18 mouse cellular contexts compared by ENCODE assay signal in genomic region chr11:75660081-75660590, GRCm38 (mm10). TPM values are rescaled to one million over a fixed set of nuclear protein-coding genes. Genes with fewer than 3 reads are reported as not detected.
DNase-seq lines count a peak whose midpoint lies in the region; ATAC-seq and TF ChIP-seq lines count a peak whose summit lies in the region.
"Had no signal": no experiment of that assay in that cellular context is flagged by ENCODE, and none has a peak within 500 bp of the region (broad histone marks: within the 10 kb centered on the region; RNA-seq: fewer than 3 reads in every experiment).

No protein-coding gene starts in this region.

- H3K9ac ChIP-seq in liver, adult 2 months (ENCODE audit: low read depth, low read length): no peak overlapping the region
- H3K9ac ChIP-seq in liver, postnatal 0 days (replicated peaks): no peak overlapping the region
- H3K9ac ChIP-seq in hindbrain, embryonic 13.5 days: no peak overlapping the region
- H3K9ac ChIP-seq: hindbrain, embryonic 14.5 days; intestine, embryonic 15.5 days had no signal

- H3K9me3 ChIP-seq in liver, postnatal 0 days (ENCODE audit: low read length): no peaks in the 10 kb centered on the region
- no peaks in the 10 kb centered on the region for H3K9me3 ChIP-seq in hindbrain, embryonic 13.5 days
- H3K9me3 ChIP-seq: embryonic facial prominence, embryonic 10.5 days; heart, embryonic 10.5 days; intestine, embryonic 15.5 days had no signal

- H3K4me2 ChIP-seq in liver, postnatal 0 days (ENCODE audit: low read depth, low read length): no peak overlapping the region
- no peak overlapping the region for H3K4me2 ChIP-seq in hindbrain, embryonic 13.5 days
- H3K4me2 ChIP-seq: hindbrain, embryonic 14.5 days; intestine, embryonic 15.5 days had no signal

- H3K4me3 ChIP-seq in liver, adult 2 months (ENCODE audit: insufficient read depth, low read depth, low read length): no peak overlapping the region
- no peak overlapping the region for H3K4me3 ChIP-seq in liver, postnatal 0 days (ENCODE audit: low read depth, low read length)
- no peak overlapping the region for H3K4me3 ChIP-seq in hindbrain, embryonic 13.5 days
- H3K4me3 ChIP-seq: embryonic facial prominence, embryonic 10.5 days; gastrocnemius, adult 2 months; heart, embryonic 10.5 days; intestine, embryonic 15.5 days had no signal

- no peak for ATAC-seq in liver, postnatal 0 days
- ATAC-seq in hindbrain, embryonic 13.5 days (ENCODE audit: low FRiP score): no peak
- ATAC-seq: activated CD4-positive, CD25-positive, alpha-beta regulatory T cell, adult 4 months; forebrain, embryonic 14.5 days; intestine, embryonic 15.5 days; Patski had no signal

- peaks cover 6% of the 10 kb centered on the region; the same call in 1 of the 2 replicates for H3K36me3 ChIP-seq in liver, adult 2 months (ENCODE audit: control insufficient read depth, insufficient read depth, low read length)
- peaks cover 59% of the 10 kb centered on the region for H3K36me3 ChIP-seq in liver, postnatal 0 days (replicated peaks; ENCODE audit: insufficient read depth, low read length)
- peaks cover 19% of the 10 kb centered on the region for H3K36me3 ChIP-seq in hindbrain, embryonic 13.5 days

- peaks cover 9% of the 10 kb centered on the region for H3K79me2 ChIP-seq in liver, adult 2 months (ENCODE audit: control insufficient read depth, insufficient read depth, low read length)

- no peak for TF ChIP-seq EP300 in liver, postnatal 0 days (IDR thresholded peaks at IDR 0.05; ENCODE audit: low read depth)

- 60% methylated on average over 12 of the region's 12 CpGs for WGBS in liver, adult 2 months
- 87% methylated on average over 12 of the region's 12 CpGs for WGBS in liver, postnatal 0 days (ENCODE audit: insufficient replicate concordance)
- WGBS in hindbrain, embryonic 13.5 days: 95% methylated on average over 12 of the region's 12 CpGs

- TF ChIP-seq CTCF in liver, adult 2 months (IDR thresholded peaks at IDR 0.05; ENCODE audit: low read depth, low read length): no peak
- no peak for TF ChIP-seq CTCF in liver, postnatal 0 days (IDR thresholded peaks at IDR 0.05; ENCODE audit: low read depth)

- no peaks in the 10 kb centered on the region for H3K27me3 ChIP-seq in liver, adult 2 months (ENCODE audit: control insufficient read depth, insufficient read depth, low read length)
- H3K27me3 ChIP-seq in liver, postnatal 0 days (ENCODE audit: insufficient read depth, low read length): no peaks in the 10 kb centered on the region
- H3K27me3 ChIP-seq in hindbrain, embryonic 13.5 days: peaks cover 27% of the 10 kb centered on the region
- H3K27me3 ChIP-seq: intestine, embryonic 15.5 days; Patski had no signal

- no peak for TF ChIP-seq POLR2A in liver, adult 2 months (IDR thresholded peaks at IDR 0.05; ENCODE audit: extremely low read depth, insufficient read depth, low read length)

- no peak overlapping the region for H3K27ac ChIP-seq in liver, adult 2 months (replicated peaks; ENCODE audit: insufficient read depth, low read depth, low read length)
- no peak overlapping the region for H3K27ac ChIP-seq in liver, postnatal 0 days (ENCODE audit: low read depth)
- no peak overlapping the region for H3K27ac ChIP-seq in hindbrain, embryonic 13.5 days
- H3K27ac ChIP-seq: embryonic facial prominence, embryonic 10.5 days; gastrocnemius, adult 2 months; heart, embryonic 10.5 days; hindbrain, embryonic 14.5 days; intestine, embryonic 15.5 days had no signal

- DNase-seq in adrenal gland, adult 2 months: peak; percentile 68
- no peak for DNase-seq in adrenal gland, postnatal 4 days (ENCODE audit: low spot score in 2 of 2)
- DNase-seq in liver, adult 2 months (ENCODE audit: extremely low read depth, low read depth, low spot score): peak; percentile 70
- no peak for DNase-seq in liver, postnatal 0 days
- peak; percentile 74 for DNase-seq in adrenal gland, postnatal 14 days
- DNase-seq in layer of hippocampus, adult 8-10 months (ENCODE audit: low spot score in 2 of 2): no peak
- DNase-seq: gastrocnemius, adult 2 months; gastrocnemius, postnatal 25 days; heart, postnatal 36 days; kidney, adult 18-20 months had no signal

- H3K4me1 ChIP-seq in liver, adult 2 months (ENCODE audit: control insufficient read depth, insufficient read depth, low read length): peaks cover 27% of the 10 kb centered on the region
- H3K4me1 ChIP-seq in liver, postnatal 0 days (ENCODE audit: insufficient read depth): peaks cover 33% of the 10 kb centered on the region
- H3K4me1 ChIP-seq in hindbrain, embryonic 13.5 days (replicated peaks): peaks cover 14% of the 10 kb centered on the region

RNA-seq across cellular contexts. Expression of gene Myo1c, which starts 9.8 kb away (rescaled TPM):
- total RNA-seq in adrenal gland, adult 2 months (2021): 100 to 1,000 TPM; 136 to 174 TPM
- polyA plus RNA-seq in adrenal gland, adult 2 months (2012; rRNA removed): 74.7 and 101 TPM in 2 replicates
- 100 to 1,000 TPM; 122 to 132 TPM for total RNA-seq in adrenal gland, postnatal 4 days (2021)
- total RNA-seq in liver, adult 2 months (2014; rRNA removed): 15.6 and 17.9 TPM in 2 replicates
- 17.0 and 21.5 TPM in 2 replicates for polyA plus RNA-seq in liver, adult 2 months (2012; rRNA removed)
- polyA plus RNA-seq in liver, postnatal 0 days (2015; fragmentation: Nextera tagmentation; extraction: Ambion mirVana): 19.4 and 22.4 TPM in 2 replicates
- 148 and 155 TPM in 2 replicates for total RNA-seq in adrenal gland, postnatal 14 days (2021)
- 10 to 100 TPM; 17.0 to 24.3 (median 20.5) TPM for total RNA-seq in layer of hippocampus, adult 8-10 months (2022)
- 8.8 and 9.6 TPM in 2 replicates for polyA plus RNA-seq in hindbrain, embryonic 13.5 days (2015; fragmentation: Nextera tagmentation; extraction: Ambion mirVana)

RNA-seq across cellular contexts. Expression of gene Crk, which starts 18.9 kb away (rescaled TPM):
- total RNA-seq in adrenal gland, adult 2 months (2021): 100 to 1,000 TPM; 105 to 110 TPM
- polyA plus RNA-seq in adrenal gland, adult 2 months (2012; rRNA removed): 201 and 233 TPM in 2 replicates
- 100 to 1,000 TPM; 106 to 108 TPM for total RNA-seq in adrenal gland, postnatal 4 days (2021)
- total RNA-seq in liver, adult 2 months (2014; rRNA removed): 50.5 and 51.1 TPM in 2 replicates
- 47.7 and 57.5 TPM in 2 replicates for polyA plus RNA-seq in liver, adult 2 months (2012; rRNA removed)
- 35.0 and 36.0 TPM in 2 replicates for polyA plus RNA-seq in liver, postnatal 0 days (2015; fragmentation: Nextera tagmentation; extraction: Ambion mirVana)
- 100 and 101 TPM in 2 replicates for total RNA-seq in adrenal gland, postnatal 14 days (2021)
- 100 to 1,000 TPM; 111 to 128 (median 120) TPM for total RNA-seq in layer of hippocampus, adult 8-10 months (2022)
- polyA plus RNA-seq in hindbrain, embryonic 13.5 days (2015; fragmentation: Nextera tagmentation; extraction: Ambion mirVana): 120 TPM in 2 replicates

RNA-seq across cellular contexts. Expression of gene Inpp5k, which starts 29.3 kb away (rescaled TPM):
- 10 to 100 TPM; 32.9 to 42.3 TPM for total RNA-seq in adrenal gland, adult 2 months (2021)
- polyA plus RNA-seq in adrenal gland, adult 2 months (2012; rRNA removed): 38.0 and 50.0 TPM in 2 replicates
- 10 to 100 TPM; 59.8 to 64.4 TPM for total RNA-seq in adrenal gland, postnatal 4 days (2021)
- total RNA-seq in liver, adult 2 months (2014; rRNA removed): 12.3 and 13.4 TPM in 2 replicates
- 12.2 and 17.2 TPM in 2 replicates for polyA plus RNA-seq in liver, adult 2 months (2012; rRNA removed)
- 16.7 TPM in 2 replicates for polyA plus RNA-seq in liver, postnatal 0 days (2015; fragmentation: Nextera tagmentation; extraction: Ambion mirVana)
- 32.3 and 41.8 TPM in 2 replicates for total RNA-seq in adrenal gland, postnatal 14 days (2021)
- total RNA-seq in layer of hippocampus, adult 8-10 months (2022): 10 to 100 TPM; 45.1 to 54.5 (median 50.2) TPM
- polyA plus RNA-seq in hindbrain, embryonic 13.5 days (2015; fragmentation: Nextera tagmentation; extraction: Ambion mirVana): 38.8 and 41.2 TPM in 2 replicates

Comparison
In these comparisons a context has a peak if more than half of its experiments do, and no peak if none do; other contexts are left out.
1. DNase-seq: peak in adrenal gland, adult 2 months (single experiment), liver, adult 2 months (single experiment) and adrenal gland, postnatal 14 days (single experiment); none in adrenal gland, postnatal 4 days (0 of 2), liver, postnatal 0 days (single experiment) and layer of hippocampus, adult 8-10 months (0 of 2).